ENCODE assay signal across 8 mouse cellular contexts in the genomic region with DNA sequence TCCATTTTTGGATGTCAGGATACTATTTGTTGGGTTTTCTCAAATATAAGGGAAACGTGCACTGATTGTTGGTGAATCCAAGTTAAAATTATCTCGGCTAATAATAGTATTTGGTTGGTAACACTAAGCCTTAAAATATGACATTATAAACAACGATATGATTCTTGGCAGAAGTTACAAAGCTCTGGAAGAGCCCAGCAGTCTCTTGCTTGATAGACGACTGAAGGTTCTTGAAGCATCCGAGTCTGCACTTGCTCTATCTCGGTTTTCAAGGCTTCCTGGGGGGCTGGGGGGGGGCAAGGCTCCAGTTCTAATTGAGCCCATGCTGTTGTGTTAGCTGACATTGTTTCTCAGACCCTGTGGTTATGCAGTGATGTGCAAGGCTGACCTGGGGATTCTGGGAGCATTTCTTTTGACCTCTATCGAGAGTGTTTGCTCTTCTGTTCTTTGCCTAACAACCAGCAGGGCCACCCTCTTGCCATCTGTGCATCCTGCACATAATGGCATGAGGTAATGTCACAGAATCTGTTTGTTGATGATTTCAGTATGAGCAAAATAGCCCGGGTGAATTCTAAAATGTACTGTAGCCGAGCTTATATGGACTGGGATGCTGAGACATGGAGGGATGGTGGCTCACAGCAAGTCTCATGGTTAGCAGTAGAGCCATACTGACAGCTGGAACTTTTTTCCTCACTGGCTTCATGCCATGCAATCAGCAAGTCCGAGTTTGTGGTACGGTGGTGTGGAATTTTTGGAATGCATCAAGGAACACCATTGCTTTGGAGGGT. TPM values are rescaled to one million over a fixed set of nuclear protein-coding genes. Genes with fewer than 3 reads are reported as not detected.
DNase-seq lines count a peak whose midpoint lies in the region; ATAC-seq and TF ChIP-seq lines count a peak whose summit lies in the region.

No protein-coding gene starts in this region.

- no peaks in the 10 kb centered on the region for H3K36me3 ChIP-seq in kidney, embryonic 16.5 days (ENCODE audit: insufficient read depth, low read length)
- no peaks in the 10 kb centered on the region for H3K36me3 ChIP-seq in lung, embryonic 15.5 days
- no peaks in the 10 kb centered on the region for H3K36me3 ChIP-seq in thymus, adult 2 months (ENCODE audit: control insufficient read depth, insufficient read depth, low read length)

- no peak for DNase-seq in kidney, adult 18-20 months
- peak; percentile 69 for DNase-seq in NIH3T3 (ENCODE audit: low read depth)
- no peak for DNase-seq in adrenal gland, postnatal 36 days
- no peak for DNase-seq in gastrocnemius, postnatal 4 days (ENCODE audit: low spot score in 2 of 2)
- DNase-seq in thymus, adult 2 months = no peak

- H3K4me3 ChIP-seq in kidney, embryonic 16.5 days (ENCODE audit: low read length) = no peak overlapping the region
- no peak overlapping the region for H3K4me3 ChIP-seq in lung, embryonic 15.5 days
- H3K4me3 ChIP-seq in thymus, adult 2 months (ENCODE audit: control insufficient read depth, insufficient read depth, low read length) = no peak overlapping the region

- 55% methylated on average over 11 of the region's 11 CpGs for WGBS in kidney, embryonic 16.5 days
- 21% methylated on average over 11 of the region's 11 CpGs for WGBS in lung, embryonic 15.5 days
- WGBS in thymus, adult 2 months = 78% methylated on average over 11 of the region's 11 CpGs

- TF ChIP-seq CTCF in thymus, adult 2 months (IDR thresholded peaks at IDR 0.05; ENCODE audit: borderline replicate concordance, control insufficient read depth, extremely low read depth, insufficient read depth, low read length, poor library complexity) = no peak

- TF ChIP-seq POLR2A in thymus, adult 2 months (IDR thresholded peaks at IDR 0.05; ENCODE audit: control insufficient read depth, extremely low read depth, insufficient read depth, low read length, poor library complexity) = no peak

- H3K9ac ChIP-seq in kidney, embryonic 16.5 days (replicated peaks; ENCODE audit: low read length) = no peak overlapping the region
- no peak overlapping the region for H3K9ac ChIP-seq in lung, embryonic 15.5 days

- H3K27me3 ChIP-seq in kidney, embryonic 16.5 days (ENCODE audit: insufficient read depth, low read length) = no peaks in the 10 kb centered on the region
- no peaks in the 10 kb centered on the region for H3K27me3 ChIP-seq in lung, embryonic 15.5 days
- no peaks in the 10 kb centered on the region for H3K27me3 ChIP-seq in thymus, adult 2 months (ENCODE audit: control insufficient read depth, insufficient read depth, low read length)

- peak; percentile 57; the same call in 1 of the 2 replicates for ATAC-seq in kidney, embryonic 16.5 days (ENCODE audit: low FRiP score, low TSS enrichment)
- peak; percentile 48; the same call in 1 of the 2 replicates for ATAC-seq in common myeloid progenitor, adult 5-6 weeks (replicated peaks; ENCODE audit: low read depth, poor library complexity, severe bottlenecking)
- peak; percentile 78 for ATAC-seq in lung, embryonic 15.5 days (ENCODE audit: borderline replicate concordance, extremely low read depth, low FRiP score, low TSS enrichment)

- no peak overlapping the region; the same call in 1 of the 2 replicates for H3K4me2 ChIP-seq in kidney, embryonic 16.5 days (replicated peaks; ENCODE audit: low read depth, low read length)
- peak overlapping the region; percentile 39 for H3K4me2 ChIP-seq in lung, embryonic 15.5 days

- H3K4me1 ChIP-seq in kidney, embryonic 16.5 days (ENCODE audit: insufficient read depth, low read length) = no peaks in the 10 kb centered on the region
- H3K4me1 ChIP-seq in lung, embryonic 15.5 days = peaks cover 15% of the 10 kb centered on the region; the same call in 1 of the 2 replicates
- no peaks in the 10 kb centered on the region for H3K4me1 ChIP-seq in thymus, adult 2 months (replicated peaks; ENCODE audit: control insufficient read depth, insufficient read depth, low read length)

- H3K9me3 ChIP-seq in kidney, embryonic 16.5 days (ENCODE audit: low read length) = no peaks in the 10 kb centered on the region
- no peaks in the 10 kb centered on the region for H3K9me3 ChIP-seq in lung, embryonic 15.5 days

- no peak overlapping the region for H3K27ac ChIP-seq in kidney, embryonic 16.5 days (ENCODE audit: low read length)
- peak overlapping the region; percentile 66 for H3K27ac ChIP-seq in lung, embryonic 15.5 days
- H3K27ac ChIP-seq in thymus, adult 2 months (ENCODE audit: control insufficient read depth, insufficient read depth, low read length) = no peak overlapping the region

RNA-seq across cellular contexts. Expression of a gene that starts 28.6 kb away (rescaled TPM):
- polyA plus RNA-seq in kidney, embryonic 16.5 days (2015; fragmentation: Nextera tagmentation; extraction: Ambion mirVana) = 2.5 and 2.6 TPM in 2 replicates
- 0.73 TPM in 1 of 2 replicates, not detected in the other for total RNA-seq in common myeloid progenitor, adult 5-6 weeks (2017)
- 5.2 and 5.3 TPM in 2 replicates for polyA plus RNA-seq in lung, embryonic 15.5 days (2015; fragmentation: Nextera tagmentation; extraction: Ambion mirVana)
- 1 to 10 TPM; 1.1 to 1.6 TPM for total RNA-seq in adrenal gland, postnatal 36 days (2021)
- 1 to 10 TPM; 2.9 to 5.0 TPM for total RNA-seq in gastrocnemius, postnatal 4 days (2021)
- polyA plus RNA-seq in thymus, adult 2 months (2012; rRNA removed) = 0.55 and 2.6 TPM in 2 replicates

RNA-seq across cellular contexts. Expression of a gene that starts 32.4 kb away (rescaled TPM):
- 4.7 and 5.2 TPM in 2 replicates for polyA plus RNA-seq in kidney, embryonic 16.5 days (2015; fragmentation: Nextera tagmentation; extraction: Ambion mirVana)
- 3.2 and 4.6 TPM in 2 replicates for total RNA-seq in common myeloid progenitor, adult 5-6 weeks (2017)
- 4.2 and 5.0 TPM in 2 replicates for polyA plus RNA-seq in lung, embryonic 15.5 days (2015; fragmentation: Nextera tagmentation; extraction: Ambion mirVana)
- 10 to 100 TPM; 45.1 to 62.9 TPM for total RNA-seq in adrenal gland, postnatal 36 days (2021)
- 1 to 10 TPM; 2.5 to 3.0 TPM for total RNA-seq in gastrocnemius, postnatal 4 days (2021)
- polyA plus RNA-seq in thymus, adult 2 months (2012; rRNA removed) = 9.6 and 10.6 TPM in 2 replicates
